Mouse (Mus musculus): ENCODE measurements around the gene Spon1.
A peak's percentile ranks its signal among the peaks of the same experiment; 100 is the strongest.

The Spon1 gene

DNA sequence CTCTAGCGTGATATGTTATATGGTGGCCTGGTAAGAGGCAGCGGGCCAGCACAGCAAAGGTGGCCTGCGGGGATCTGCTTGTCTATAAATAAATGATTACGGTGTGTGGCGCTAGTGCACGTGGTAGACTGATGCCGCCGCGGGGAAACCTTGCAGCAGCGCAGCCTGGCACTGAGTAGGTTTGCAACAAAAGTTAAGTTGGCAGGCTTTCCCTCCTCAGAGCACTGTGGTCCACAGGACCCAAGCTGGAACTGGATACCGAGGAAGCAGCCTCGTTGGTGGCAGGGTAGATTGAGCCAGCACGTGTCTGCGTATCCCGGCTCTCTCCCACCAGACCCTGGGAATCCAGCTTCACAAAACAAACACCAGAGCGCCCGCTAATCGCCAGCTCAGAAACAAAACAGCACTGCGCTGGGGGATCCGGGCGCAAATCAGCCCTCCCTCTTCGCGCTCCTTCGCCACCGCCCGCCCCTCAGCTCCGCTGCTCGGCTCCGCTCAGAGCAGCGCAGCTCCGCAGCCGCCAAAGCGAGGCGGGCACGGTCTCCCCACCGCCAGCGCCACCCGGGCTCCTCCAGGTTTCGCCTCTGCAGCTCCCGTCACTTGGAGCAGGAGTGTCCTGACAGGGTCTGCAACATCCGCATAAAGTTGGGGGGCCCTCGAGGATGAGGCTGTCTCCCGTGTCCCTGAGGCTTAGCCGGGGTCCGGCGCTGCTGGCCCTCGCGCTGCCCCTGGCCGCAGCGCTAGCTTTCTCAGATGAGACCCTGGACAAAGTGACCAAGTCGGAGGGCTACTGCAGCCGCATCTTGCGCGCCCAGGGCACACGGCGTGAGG, at the start of gene Spon1:
Gene Spon1 (plus strand): TSS at position 332 of the 831 bp plus-strand sequence.
- no peak for DNase-seq (ENCODE audit: low read depth, low spot score)

GRCm38 (mm10) chr7:113721994-113722393, 43.8 kb upstream of the Spon1 start:
- DNase-seq (ENCODE audit: low read depth, low spot score), result no peak

- no peak for DNase-seq (ENCODE audit: low read depth, low spot score)
These were observed 41.9 kb upstream of the Spon1 start for GRCm38 (mm10) chr7:113723905-113724304.

GRCm38 (mm10) chr7:113727999-113728713, 37.6 kb upstream of the Spon1 start:
- no peak for DNase-seq (ENCODE audit: low read depth, low spot score)

DNA sequence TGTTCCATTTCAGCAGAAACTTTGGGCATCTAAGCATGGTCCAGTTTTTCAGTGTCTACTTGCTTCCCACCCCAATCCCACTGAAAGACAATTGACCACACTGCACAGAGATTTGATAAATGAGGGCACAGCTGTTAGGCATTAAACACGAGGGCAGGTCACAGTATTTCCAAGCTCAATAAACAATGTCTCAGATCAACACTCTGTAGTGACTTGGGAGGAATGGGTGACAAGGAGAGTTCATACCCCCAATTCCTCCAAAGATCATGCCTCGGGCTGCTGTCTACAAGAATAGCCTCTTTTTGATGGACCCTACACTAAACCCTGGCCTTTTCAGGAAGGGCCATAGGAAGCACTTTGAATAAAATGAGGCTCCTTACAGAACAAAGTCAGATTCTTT, 36.9 kb upstream of the Spon1 start:
- no peak for DNase-seq (ENCODE audit: low read depth, low spot score)

GRCm38 (mm10) chr7:113730406-113731247, 35.2 kb upstream of the Spon1 start:
- DNase-seq (ENCODE audit: low read depth, low spot score), result no peak

DNA sequence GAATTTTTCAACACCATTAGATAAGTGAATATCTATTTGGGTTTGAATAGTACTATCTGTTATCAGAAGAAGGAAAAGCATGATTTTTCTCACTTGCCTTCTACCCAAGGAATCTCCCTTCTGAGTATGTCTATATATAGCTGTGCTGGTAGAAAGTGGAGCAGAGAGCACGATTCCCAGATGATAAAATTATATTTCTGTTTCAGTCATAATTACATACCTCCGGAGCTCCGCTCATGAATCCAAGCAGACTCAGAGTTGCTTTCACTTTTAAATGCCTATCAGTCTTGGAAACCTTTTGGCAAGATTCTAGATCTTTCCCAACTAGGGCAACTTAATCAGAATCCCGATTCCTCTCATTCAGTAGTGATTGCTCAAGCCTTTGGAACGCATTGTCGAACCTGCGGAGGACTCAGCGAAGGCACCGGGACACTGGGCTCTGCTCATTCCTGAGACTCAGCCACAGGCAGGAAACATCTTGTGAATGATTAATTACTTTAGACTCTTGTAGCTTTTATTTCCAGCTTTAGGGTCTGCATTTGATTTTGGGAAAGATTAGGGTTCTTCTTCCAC, 27.9 kb upstream of the Spon1 start:
- no peak for DNase-seq (ENCODE audit: low read depth, low spot score)

DNA sequence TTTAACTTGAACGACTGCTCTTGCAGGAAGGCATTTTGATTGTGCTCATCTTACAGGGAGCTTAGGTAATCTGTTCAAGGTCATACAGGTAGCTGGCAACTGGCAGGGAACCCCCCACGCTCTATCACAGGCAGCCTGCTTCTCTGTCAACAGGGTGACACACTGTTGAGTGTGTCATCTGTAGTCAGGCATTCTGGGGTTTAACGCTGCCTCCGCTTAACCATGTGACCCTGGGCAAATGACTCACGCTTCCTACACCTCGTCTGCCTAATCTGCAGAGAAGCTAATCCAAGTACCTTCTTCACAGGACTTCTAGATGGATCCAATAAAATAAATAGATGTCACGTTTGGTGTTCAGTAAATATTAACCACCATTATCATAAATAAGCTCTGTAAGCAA, 26.6 kb upstream of the Spon1 start:
- DNase-seq (ENCODE audit: low read depth, low spot score), result no peak

GRCm38 (mm10) chr7:113742644-113743043, 23.2 kb upstream of the Spon1 start:
- DNase-seq (ENCODE audit: low read depth, low spot score), result no peak

DNA sequence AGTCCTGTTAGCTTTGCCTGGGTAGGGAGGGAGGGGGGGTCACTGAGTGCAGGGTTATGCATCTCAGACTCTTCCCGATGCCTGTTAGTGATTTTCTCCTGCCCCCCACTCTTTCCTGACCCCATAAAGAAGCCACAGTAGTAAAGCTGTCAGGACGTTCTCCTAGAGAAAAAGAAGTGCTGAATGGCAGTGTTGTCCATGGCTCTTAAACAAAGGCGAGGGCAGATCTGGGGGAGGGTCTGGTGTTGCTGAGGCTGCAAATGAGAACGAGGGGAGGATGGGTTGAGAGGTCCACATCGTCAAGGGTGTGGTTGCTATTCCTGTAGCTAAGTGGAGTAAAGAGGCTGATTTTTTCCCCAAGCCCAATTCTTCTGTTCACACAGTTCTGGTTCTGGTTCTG, 21.8 kb upstream of the Spon1 start:
- no peak for DNase-seq (ENCODE audit: low read depth, low spot score)

DNA sequence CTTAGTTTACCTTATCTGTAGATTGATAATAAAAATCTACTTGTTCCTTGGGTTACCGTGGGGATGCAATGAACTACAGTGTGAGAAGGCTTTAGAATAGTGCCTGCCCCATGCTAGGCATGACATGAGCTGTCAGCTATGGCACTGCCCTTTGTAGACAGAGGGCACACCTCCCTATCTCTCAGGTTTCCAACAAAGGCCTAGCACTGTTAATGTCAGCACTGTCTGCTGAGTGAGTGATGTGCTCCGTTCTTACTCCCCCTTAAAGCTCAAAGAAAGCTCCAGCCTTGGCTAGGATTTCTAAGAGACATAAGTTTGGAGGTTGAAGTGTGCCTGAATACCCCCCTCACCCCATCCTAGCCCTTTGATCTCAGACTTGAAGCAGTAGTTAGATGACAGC, 9.2 kb upstream of the Spon1 start:
- DNase-seq (ENCODE audit: low read depth, low spot score), result no peak

GRCm38 (mm10) chr7:113759212-113759611, 6.6 kb upstream of the Spon1 start:
- DNase-seq (ENCODE audit: low read depth, low spot score), result peak; percentile 28

DNA sequence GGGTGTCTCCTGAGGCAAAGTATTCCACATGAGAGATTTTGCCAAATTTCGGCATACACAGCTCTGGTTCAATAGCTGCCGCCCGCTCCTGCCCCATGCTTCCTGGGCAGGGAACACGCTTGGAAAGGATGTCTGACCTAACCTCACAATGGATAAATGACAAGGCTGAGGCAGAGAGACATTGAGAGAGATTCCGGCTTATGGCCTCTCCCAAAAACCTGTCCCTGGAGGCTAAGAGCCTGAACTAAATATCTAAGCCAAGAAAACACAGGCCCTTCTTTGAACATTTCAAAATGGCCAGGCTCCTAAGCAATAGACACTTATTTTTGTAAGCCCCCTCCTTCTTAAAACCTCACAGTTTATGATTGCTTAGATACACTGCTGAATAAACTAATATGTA, 665 bp upstream of the Spon1 start:
- no peak for DNase-seq (ENCODE audit: low read depth, low spot score)

DNA sequence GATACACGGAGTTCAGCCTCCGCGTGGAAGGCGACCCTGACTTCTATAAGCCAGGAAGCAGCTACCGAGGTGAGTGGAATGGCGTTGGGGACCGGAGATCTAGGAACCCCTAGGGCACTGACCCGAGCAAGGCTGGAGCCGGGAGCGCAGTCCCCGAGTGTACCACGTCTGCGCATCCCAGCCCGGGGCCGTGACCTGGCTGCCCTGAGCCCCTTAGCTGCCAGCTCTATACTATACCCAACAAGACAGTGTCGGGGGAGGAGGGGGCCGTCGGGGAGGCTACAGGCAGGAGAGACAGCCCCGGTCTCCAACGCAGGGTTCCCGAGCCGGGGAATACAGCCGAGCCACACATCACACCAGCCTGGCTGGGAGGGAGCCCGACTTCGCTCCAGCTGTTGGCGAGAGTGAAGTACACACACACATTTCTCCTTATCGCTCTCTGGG, 722 bp downstream of the Spon1 start:
- no peak for DNase-seq (ENCODE audit: low read depth, low spot score)

- DNase-seq (ENCODE audit: low read depth, low spot score), result no peak
These were observed 1.7 kb downstream of the Spon1 start for GRCm38 (mm10) chr7:113767546-113767945.

- DNase-seq (ENCODE audit: low read depth, low spot score), result no peak
These were observed 2.6 kb downstream of the Spon1 start for GRCm38 (mm10) chr7:113768174-113768935.

DNA sequence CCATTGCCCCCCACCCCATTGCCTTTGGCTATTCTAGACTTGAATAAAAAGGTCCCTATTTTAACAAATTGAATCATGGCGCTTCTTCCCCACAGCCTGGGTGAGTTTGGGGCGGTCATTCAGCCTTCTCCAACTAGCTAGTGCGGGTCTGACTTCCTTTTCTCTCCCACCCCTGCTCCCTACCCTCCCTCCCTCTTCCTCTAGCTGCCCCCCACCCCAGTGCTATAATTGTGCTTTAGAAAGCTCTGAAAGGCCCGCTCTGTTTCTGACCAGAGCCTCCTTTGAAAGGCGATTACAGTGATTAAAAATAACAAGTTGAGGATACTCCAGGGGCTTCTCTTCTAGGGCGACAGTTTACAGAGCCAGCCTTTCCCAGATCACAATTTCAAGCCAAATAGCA, 3.5 kb downstream of the Spon1 start:
- no peak for DNase-seq (ENCODE audit: low read depth, low spot score)

DNA sequence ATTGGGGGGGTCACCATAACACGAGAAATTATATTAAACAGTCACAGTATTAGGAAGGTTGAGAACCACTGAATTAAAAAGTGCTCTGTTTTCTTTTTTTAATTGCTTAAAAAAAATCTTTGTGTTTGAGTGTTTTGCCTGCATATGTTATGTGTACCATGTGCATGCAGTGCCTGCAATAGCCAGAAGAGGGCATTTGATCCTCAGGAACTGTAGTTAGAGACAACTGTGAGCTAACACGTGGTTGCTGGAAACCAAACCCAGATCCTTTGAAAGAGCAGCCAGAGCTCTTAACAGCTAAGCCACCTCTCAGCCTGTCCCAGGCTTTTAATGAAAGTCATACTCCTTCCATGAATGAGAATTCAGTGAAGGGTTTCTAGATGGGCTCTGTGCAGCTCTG, 6.3 kb downstream of the Spon1 start:
- no peak for DNase-seq (ENCODE audit: low read depth, low spot score)

DNA sequence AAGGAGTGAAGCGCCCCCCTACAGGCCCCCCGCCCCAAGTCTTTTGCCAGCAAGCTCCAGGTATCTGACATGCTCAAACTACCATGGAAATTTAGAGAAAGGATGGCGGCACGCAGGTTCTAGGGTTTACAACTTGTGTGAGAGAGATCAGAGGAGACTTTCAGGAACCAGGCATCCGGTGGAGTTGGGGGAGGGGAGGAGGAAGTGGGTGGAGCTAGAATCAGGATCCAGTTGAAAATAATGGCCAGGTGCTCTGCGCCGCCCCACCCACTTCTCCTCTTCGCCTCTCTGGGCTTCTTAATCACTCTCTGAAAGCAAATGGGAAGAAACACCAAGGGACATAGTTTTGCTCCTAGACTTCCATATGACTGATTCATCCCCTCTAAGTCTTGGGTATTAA, 7.6 kb downstream of the Spon1 start:
- DNase-seq (ENCODE audit: low read depth, low spot score), result peak; percentile 44

- DNase-seq (ENCODE audit: low read depth, low spot score), result peak; percentile 32
These were observed 8.2 kb downstream of the Spon1 start for GRCm38 (mm10) chr7:113774039-113774438.

DNA sequence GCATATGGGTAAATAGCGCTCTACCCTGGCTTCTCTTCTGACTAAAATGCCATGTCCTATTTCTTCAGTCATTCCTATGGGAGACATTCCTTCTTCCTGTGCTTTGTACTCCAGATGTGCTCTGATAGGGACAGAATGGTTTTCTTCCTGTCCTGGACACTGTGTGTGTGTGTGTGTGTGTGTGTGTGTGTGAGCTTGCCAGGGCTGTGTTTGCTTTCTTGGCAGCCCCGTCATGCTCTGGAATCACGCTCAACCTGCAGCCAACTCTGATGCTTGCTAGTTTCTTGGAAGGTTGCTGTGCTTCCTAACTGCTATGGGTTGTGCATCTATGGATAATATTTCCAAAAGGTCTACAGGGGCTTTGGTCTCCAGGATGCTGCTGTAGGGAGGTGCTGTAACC, 9.1 kb downstream of the Spon1 start:
- DNase-seq (ENCODE audit: low read depth, low spot score), result no peak

All from CD4-positive helper T cell, adult 2 months (primary cell).